Mouse (Mus musculus) ES-E14 (cell line): ENCODE results near the gene Tnfrsf25. TPM values are rescaled to one million over a fixed set of nuclear protein-coding genes. Genes with fewer than 3 reads are reported as not detected.

ENCODE experiments used
- DNase-seq: peaks from one replicate; pipeline ENCODE4 v3.0.0-alpha.2; 2013; ENCODE audit warnings: low read depth, low spot score
- H3K27ac ChIP-seq: 2 replicates; pipeline ENCODE4 v1.5.1; 2012; ENCODE audit warnings: low read depth, mild to moderate bottlenecking, low read length, moderate library complexity, mixed read lengths; ENCODE audit not compliant: poor library complexity, insufficient read depth, severe bottlenecking
- H3K36me3 ChIP-seq: 2 replicates; pipeline ENCODE4 v1.6.1; 2012; ENCODE audit warnings: mild to moderate bottlenecking, low read length, moderate library complexity, mixed read lengths; ENCODE audit not compliant: control insufficient read depth, poor library complexity, insufficient read depth, severe bottlenecking
- H3K4me1 ChIP-seq, 2 experiments: fragments of 150-350 bp in 1 of 2; sonication (generic) in 1 of 2; 2 replicates each; pipeline ENCODE4 v1.6.1; 2012; ENCODE audit warnings: low read length in 2 of 2, mild to moderate bottlenecking in 1 of 2, mixed read lengths in 1 of 2; ENCODE audit not compliant: control insufficient read depth in 2 of 2, insufficient read depth in 2 of 2, poor library complexity in 1 of 2
- H3K4me3 ChIP-seq, 2 experiments: fragments of 150-350 bp in 1 of 2; sonication (generic) in 1 of 2; 2 replicates each; pipeline ENCODE4 v1.5.1; 2012; ENCODE audit warnings: low read length in 2 of 2, low read depth in 1 of 2, mild to moderate bottlenecking in 1 of 2, mixed read lengths in 1 of 2; ENCODE audit not compliant: insufficient read depth in 1 of 2, poor library complexity in 1 of 2, severe bottlenecking in 1 of 2
- H3K9ac ChIP-seq: 2 replicates; pipeline ENCODE4 v1.6.1; 2012; ENCODE audit warnings: low read depth, mild to moderate bottlenecking, low read length, mixed read lengths; ENCODE audit not compliant: poor library complexity, insufficient read depth, severe bottlenecking
- H3K9me3 ChIP-seq: fragments of 150-350 bp; sonication (generic); 2 replicates; pipeline ENCODE4 v1.6.1; 2012; ENCODE audit warnings: low read depth, mild to moderate bottlenecking, low read length; ENCODE audit not compliant: control insufficient read depth, insufficient read depth
- CHD2 ChIP-seq: IDR thresholded peaks from 2 replicates; pipeline ENCODE4 v1.6.1; 2014; ENCODE audit warnings: mild to moderate bottlenecking, low read depth, low read length, inconsistent platforms
- HCFC1 ChIP-seq: IDR thresholded peaks from 2 replicates; pipeline ENCODE4 v1.6.1; 2012; ENCODE audit warnings: low read length, inconsistent platforms, borderline replicate concordance; ENCODE audit not compliant: insufficient read depth
- MAFK ChIP-seq: IDR thresholded peaks from 2 replicates; pipeline ENCODE4 v1.6.1; 2014; ENCODE audit warnings: mild to moderate bottlenecking, low read depth, low read length, inconsistent platforms; ENCODE audit not compliant: insufficient read depth
- ZC3H11A ChIP-seq: IDR thresholded peaks from 2 replicates; pipeline ENCODE4 v1.6.1; 2012; ENCODE audit warnings: low read depth, mild to moderate bottlenecking, inconsistent platforms, low read length, borderline replicate concordance
- ZNF384 ChIP-seq: IDR thresholded peaks from 2 replicates; pipeline ENCODE4 v1.6.1; 2012; ENCODE audit warnings: low read depth, low read length, inconsistent platforms
- in situ Hi-C, 2 experiments: fragments of 600-800 bp; cut with MboI; formaldehyde crosslinking; loops; one replicate each; pipeline ENCODE4 v1.15.1; 2025; ENCODE audit warnings: low sequenced_read_pairs in 2 of 2, inconsistent platforms in 1 of 2; ENCODE audit not compliant: unreplicated experiment in 2 of 2
- total RNA-seq: library from RNA; depleted of rRNA; stranded (reverse); fragments of 300-350 nt; gene quantifications from 2 replicates; pipeline ENCODE4 v1.2.3, GENCODE M21; 2012

The Tnfrsf25 gene
- total RNA-seq, 1 experiment = 3.8 TPM

GRCm38 (mm10) chr4:152150546-152150945 is 34.8 kb downstream of the Tnfrsf25 start:
- H3K9ac ChIP-seq = no peak overlapping the region
- peaks cover 0 to 2% of the 10 kb centered on the region in 2 experiments; a peak in 1 of 4 replicates for H3K4me1 ChIP-seq
- no peaks in the 10 kb centered on the region for H3K36me3 ChIP-seq
- H3K27ac ChIP-seq = no peak overlapping the region
- in situ Hi-C loops = no loop called here
- no peak for DNase-seq
- no peaks in the 10 kb centered on the region for H3K9me3 ChIP-seq
- H3K4me3 ChIP-seq = no peak overlapping the region
- TF ChIP-seq MAFK (no peak), ZC3H11A (no peak), ZNF384 (no peak), HCFC1 (no peak), CHD2 (no peak)

- Histone ChIP-seq H3K4me1 (peaks cover 0 to 2% of the 10 kb centered on the region in 2 experiments; a peak in 1 of 4 replicates), H3K4me3 (peak overlapping the region; percentile 74 to 79), H3K9me3 (no peaks in the 10 kb centered on the region), H3K9ac (peak overlapping the region; percentile 42), H3K36me3 (no peaks in the 10 kb centered on the region), H3K27ac (no peak overlapping the region)
- in situ Hi-C loops = no loop called here
- TF ChIP-seq CHD2 = no peak
- no peak for TF ChIP-seq HCFC1
- TF ChIP-seq ZC3H11A = no peak
- TF ChIP-seq MAFK = no peak
- TF ChIP-seq ZNF384 = no peak
- no peak for DNase-seq
Measured at GRCm38 (mm10) chr4:152151451-152151965, 35.8 kb downstream of the Tnfrsf25 start.

- TF ChIP-seq HCFC1 = no peak
- TF ChIP-seq ZC3H11A = no peak
- no peak for TF ChIP-seq CHD2
- TF ChIP-seq MAFK = no peak
- TF ChIP-seq ZNF384 = no peak
- Histone ChIP-seq H3K4me1 (peaks cover 0 to 2% of the 10 kb centered on the region in 2 experiments; a peak in 1 of 4 replicates), H3K9ac (peak within 1 kb of the TSS; percentile 42), H3K4me3 (peak within 1 kb of the TSS; percentile 74 to 79), H3K36me3 (no peaks in the 10 kb centered on the region), H3K9me3 (no peaks in the 10 kb centered on the region), H3K27ac (no peak within 1 kb of the TSS)
- no peak for DNase-seq
- in situ Hi-C loops = no loop called here
Measured at GRCm38 (mm10) chr4:152151966-152152544, 36.3 kb downstream of the Tnfrsf25 start, which contains the start of gene Espn. Espn (minus strand) TSS chr4:152152371.

GRCm38 (mm10) chr4:152153771-152154177 is 38.0 kb downstream of the Tnfrsf25 start:
- in situ Hi-C loops = no loop called here

More at GRCm38 (mm10) chr4:152153771-152154177, 38.0 kb downstream of the Tnfrsf25 start:
- Histone ChIP-seq H3K27ac (no peak overlapping the region), H3K4me1 (peaks cover under 1 to 2% of the 10 kb centered on the region in 2 experiments; a peak in 2 of 4 replicates), H3K4me3 (no peak overlapping the region), H3K9me3 (no peaks in the 10 kb centered on the region), H3K9ac (no peak overlapping the region), H3K36me3 (no peaks in the 10 kb centered on the region)
- TF ChIP-seq HCFC1 = 0 out of 2 replicates have a peak, but pooled peaks have one; percentile 23
- no peak for TF ChIP-seq CHD2
- no peak for TF ChIP-seq ZNF384
- TF ChIP-seq ZC3H11A = no peak
- TF ChIP-seq MAFK = no peak
- peak; percentile 87 for DNase-seq
